Mouse (Mus musculus) urinary bladder, postnatal 14 days (tissue): ENCODE measurements around the gene Mdfi.

Experiments used
- DNase-seq: peaks from one replicate; pipeline ENCODE4 v3.0.0; 2021; ENCODE audit warnings: low spot score

Gene Mdfi

DNA sequence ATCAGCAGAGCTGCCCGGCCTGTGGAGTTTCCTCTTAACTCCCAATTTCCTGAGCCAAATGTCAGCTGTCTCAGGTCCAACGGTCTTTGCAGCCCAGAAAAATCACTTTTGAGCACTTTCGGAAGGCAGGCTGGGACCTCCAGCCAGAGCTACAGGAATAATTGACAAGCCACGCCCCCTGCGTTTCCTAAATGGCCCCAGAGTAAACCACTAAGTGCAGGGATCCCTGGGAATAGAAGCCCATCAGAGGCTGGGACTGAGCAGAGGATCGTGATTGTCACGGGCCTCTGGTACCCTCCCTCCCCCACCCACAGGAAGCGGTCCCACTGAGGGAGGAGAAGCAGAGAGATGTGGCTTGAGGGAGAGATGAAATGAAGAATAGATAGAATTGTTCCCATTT is 31.7 kb downstream of the Mdfi start:
- no peak for DNase-seq

DNA sequence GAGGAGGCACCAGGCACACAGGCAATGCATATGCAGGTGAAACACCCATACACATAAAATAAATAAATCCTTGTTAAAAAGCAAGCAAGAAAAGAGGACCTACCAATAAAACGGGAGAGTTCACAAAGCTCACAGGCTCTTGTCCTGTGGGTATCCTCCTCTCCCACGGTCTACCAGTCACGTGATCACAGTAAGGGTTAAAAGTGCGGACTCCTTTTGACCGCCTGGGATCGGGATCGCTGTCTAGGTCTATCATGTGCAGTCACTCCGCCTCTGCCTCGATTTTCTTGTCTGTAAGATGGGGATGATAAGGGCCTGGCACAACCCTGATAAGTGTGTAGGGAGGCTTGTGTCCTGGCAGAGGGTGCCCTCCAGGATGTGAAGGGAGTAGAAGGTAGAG is 37.1 kb downstream of the Mdfi start:
- DNase-seq = no peak

DNA sequence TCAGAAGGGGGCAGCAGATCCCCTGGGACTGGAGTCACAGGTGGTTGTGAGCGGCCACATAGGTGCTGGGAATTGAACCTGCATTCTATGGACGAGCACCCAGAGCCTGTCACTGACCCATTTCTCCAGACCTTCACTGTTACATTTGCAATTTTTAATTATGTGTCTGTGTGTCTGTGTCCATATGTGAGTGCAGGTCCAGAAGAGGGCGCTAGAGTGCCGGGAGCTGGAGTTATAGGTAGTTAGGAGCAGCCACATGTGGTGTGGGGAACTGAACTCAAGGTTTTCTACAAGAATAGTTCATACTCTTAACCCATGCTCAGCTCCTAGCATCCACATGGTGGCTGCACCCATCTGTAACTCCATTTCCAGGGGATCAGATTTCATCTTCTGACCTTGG is 37.5 kb downstream of the Mdfi start:
- no peak for DNase-seq

- no peak for DNase-seq
Measured at GRCm38 (mm10) chr17:47796156-47796816, 38.2 kb downstream of the Mdfi start.

- DNase-seq = peak; percentile 55
Measured at GRCm38 (mm10) chr17:47795446-47795845, 39.0 kb downstream of the Mdfi start.

GRCm38 (mm10) chr17:47793377-47793776 is 41.1 kb downstream of the Mdfi start:
- DNase-seq = peak; percentile 87

GRCm38 (mm10) chr17:47792098-47792863 is 42.2 kb downstream of the Mdfi start:
- DNase-seq = peak; percentile 69

- no peak for DNase-seq
Measured at GRCm38 (mm10) chr17:47788996-47789395, 45.5 kb downstream of the Mdfi start.

DNA sequence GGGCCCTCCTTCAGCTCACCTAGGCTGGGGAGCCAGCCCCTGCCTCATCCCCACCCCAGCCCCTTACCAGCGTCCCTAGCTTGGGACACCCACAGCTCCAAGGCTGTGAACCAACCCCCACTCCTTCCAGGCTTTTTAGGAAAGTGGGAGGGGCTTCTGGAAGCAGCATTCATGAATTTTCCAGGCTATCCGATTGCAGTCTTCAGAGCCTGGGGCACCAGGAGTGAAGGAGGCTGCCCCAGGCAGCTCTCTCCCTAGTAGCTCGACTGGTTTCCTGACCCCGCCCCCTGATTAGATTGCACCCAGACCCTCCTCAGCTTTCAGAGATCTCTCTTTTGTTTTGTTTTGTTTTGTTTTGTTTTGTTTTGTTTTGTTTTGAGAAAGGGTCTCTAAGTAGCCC is 46.2 kb downstream of the Mdfi start:
- no peak for DNase-seq

- no peak for DNase-seq
Measured at GRCm38 (mm10) chr17:47787632-47788031, 46.9 kb downstream of the Mdfi start.

- DNase-seq = no peak
Measured at GRCm38 (mm10) chr17:47784411-47784810, 50.1 kb downstream of the Mdfi start.

DNA sequence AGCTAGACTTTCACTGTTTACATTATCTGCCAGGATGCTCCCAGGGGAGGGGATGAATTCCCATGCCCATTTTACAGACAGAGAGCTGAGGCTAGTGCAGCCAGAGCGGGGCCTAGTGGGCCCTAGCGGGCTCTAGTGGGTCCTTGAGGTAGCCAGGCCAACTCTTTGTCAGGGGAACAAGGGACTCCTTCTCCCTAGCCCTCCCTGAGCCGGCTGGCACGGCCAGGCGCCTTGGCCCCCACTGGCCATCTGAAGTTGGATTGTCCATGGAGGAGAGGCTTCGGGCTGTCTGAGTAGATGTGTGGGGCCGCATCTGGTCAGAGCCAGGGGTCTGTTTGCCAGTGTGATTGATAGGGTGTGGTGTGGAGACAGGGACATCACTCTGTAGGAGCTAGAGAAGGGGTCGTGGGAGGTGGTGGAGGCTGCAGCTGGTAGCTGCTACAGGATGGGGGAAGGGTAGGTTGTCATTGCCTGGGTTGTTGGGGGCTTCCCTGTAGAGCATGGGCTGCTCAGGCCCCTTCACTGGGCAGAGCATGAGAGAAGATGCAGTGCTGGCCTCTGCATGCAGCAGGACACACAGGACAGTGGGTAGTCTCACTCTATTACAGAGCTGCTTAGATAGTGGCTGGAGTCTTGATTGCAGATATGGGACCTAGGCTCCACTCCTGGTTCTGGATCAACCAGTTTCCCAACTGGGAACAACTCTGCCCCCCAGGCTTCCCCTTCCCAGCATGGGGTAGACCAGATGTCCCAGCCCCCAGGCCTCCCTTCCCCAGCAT is 50.9 kb downstream of the Mdfi start:
- no peak for DNase-seq

GRCm38 (mm10) chr17:47782486-47782885 is 52.0 kb downstream of the Mdfi start:
- DNase-seq = no peak

- no peak for DNase-seq
Measured at GRCm38 (mm10) chr17:47780470-47780869, 54.0 kb downstream of the Mdfi start.

- no peak for DNase-seq
Measured at GRCm38 (mm10) chr17:47777141-47777540, 57.4 kb downstream of the Mdfi start.

DNA sequence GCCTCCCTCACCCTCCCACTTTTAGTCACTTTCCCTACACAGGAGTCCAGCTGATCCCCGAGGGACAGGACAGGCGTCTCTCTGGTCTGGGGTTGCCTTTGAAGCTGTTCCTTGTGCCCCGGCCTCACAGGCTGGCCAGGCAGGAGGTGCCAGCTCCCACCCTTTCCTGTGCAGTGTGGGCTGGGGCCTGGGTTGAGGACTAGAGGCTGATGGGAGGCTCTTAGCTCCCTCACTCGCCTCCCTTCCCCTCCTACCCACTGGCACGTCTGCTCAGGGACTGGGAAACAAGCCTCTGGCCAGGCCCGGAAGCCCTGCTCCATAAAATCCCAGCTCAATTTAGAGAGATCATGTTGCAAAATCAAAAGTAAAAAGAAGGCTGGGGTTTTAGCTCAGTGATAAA is 60.9 kb downstream of the Mdfi start:
- no peak for DNase-seq

- no peak for DNase-seq
Measured at GRCm38 (mm10) chr17:47769389-47770299, 64.8 kb downstream of the Mdfi start.

DNA sequence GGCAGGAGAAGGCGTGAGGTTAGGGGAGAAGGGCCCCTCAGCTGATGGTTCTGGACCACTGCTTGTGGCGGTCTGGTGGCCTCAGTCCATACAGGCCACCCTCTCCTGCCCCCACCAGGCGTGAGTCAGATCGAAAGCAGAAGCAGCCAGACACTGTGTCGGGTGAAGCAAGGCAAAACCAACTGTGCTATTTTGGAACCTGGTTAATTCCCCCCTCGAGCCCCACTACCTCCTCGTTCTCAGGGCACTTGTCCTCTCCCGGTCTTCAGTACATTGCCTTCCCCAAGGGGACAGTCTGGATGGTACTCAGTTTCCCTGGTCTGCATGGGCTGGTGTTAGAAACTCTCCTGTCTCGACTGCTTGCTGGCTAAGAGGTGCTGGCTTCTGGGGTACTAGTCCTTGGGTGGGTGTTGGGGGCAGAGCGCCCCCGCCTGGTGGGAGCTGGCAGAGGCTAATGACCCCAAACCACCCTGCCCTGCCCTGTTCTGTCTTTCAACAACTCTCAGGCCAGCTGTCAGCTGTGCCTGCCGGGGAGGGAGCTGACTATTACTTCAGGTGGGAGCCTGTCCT is 65.7 kb downstream of the Mdfi start:
- no peak for DNase-seq

DNA sequence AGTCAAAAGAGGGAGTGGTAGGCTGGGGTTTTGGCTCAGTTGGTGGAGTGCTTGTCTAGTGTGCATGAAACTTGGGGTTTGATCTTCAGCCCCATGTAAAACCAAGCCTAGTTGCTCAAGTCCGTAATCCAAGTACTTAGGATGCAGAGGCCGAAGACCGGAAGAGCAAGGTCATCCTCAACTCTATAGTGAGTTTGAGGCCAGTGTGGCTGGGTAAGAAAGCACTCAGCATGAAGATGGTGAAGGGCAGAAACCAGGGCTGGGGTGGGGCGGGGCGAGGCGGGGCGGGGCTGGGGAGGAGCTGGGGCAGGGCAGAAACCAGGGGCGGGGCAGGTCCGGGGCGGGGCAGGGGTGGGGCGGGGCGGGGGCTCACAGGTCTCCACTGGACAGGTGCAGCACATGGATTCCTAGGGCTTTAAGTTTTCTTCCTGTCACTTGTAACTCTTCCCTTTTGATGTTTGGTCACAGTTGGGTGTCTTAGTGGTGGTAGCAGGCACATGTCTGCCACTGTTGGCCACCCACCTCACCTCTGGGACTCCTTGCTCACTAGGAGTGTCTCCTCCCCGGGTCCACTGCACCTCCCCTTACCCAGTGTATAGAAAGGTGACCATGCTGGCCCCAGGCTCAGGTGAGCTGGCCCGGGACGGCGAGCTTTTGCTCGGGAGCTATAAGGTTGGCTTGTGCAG is 66.9 kb downstream of the Mdfi start:
- DNase-seq = no peak

DNA sequence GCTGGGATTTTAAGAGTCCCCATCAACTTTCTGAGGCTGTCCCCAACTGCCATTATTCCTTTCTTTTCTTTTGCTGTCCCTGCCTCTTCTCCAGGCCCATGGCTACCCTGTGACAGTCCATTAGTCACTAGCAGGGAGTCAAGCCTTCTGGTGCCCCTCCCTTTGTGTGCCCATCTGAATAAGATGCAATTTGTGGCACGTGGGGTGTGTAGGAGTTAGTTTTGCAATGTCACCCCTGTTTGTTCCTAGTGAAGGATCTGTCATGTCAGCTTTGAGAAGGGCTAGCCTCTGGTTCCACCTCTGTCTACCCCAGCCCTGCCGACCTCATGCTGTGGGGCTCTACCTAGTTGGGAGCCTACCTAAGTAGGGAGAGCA is 67.4 kb downstream of the Mdfi start:
- no peak for DNase-seq
